Mouse (Mus musculus) bone marrow macrophage, adult 2 months (primary cell): ENCODE measurements around the gene Cfd.

Experiments used
- CTCF ChIP-seq: IDR thresholded peaks from 2 replicates; pipeline ENCODE4 v1.5.1; 2012; ENCODE audit warnings: low read depth, mild to moderate bottlenecking, low read length, moderate library complexity
- POLR2A ChIP-seq: IDR thresholded peaks from 2 replicates; pipeline ENCODE4 v1.6.1; 2012; ENCODE audit warnings: mild to moderate bottlenecking, low read depth, low read length, borderline replicate concordance

GRCm38 (mm10) chr10:79877757-79878156, 12.9 kb upstream of the Cfd start:
- TF ChIP-seq CTCF (no peak), POLR2A (no peak)
